Mouse (Mus musculus) erythroblast, adult 5-6 weeks (primary cell): Measurements from ENCODE around the gene Ppl. TPM values are rescaled to one million over a fixed set of nuclear protein-coding genes. Genes with fewer than 3 reads are reported as not detected.

ENCODE experiments used
- ATAC-seq: replicated peaks from 2 replicates; pipeline ENCODE4 v1.8.0; 2016; ENCODE audit warnings: moderate number of reproducible peaks, mild to moderate bottlenecking, moderate TSS enrichment, inconsistent platforms; ENCODE audit not compliant: poor library complexity, low FRiP score, severe bottlenecking
- total RNA-seq, 2 experiments: library from RNA; stranded (forward) in 1 of 2; stranded (reverse) in 1 of 2; fragments of 150-400 nt in 1 of 2; fragments of 200-764, 138-1000 nt in 1 of 2; gene quantifications; 2 replicates each; pipeline versions ENCODE4 v1.2.3 to v1.2.4; 2015 to 2017; ENCODE audit warnings: low replicate concordance in 2 of 2

The Ppl gene
- total RNA-seq (2015; ENCODE audit: low replicate concordance): not detected in 2 replicates
- not detected in 2 replicates for total RNA-seq (2017; ENCODE audit: low replicate concordance)

GRCm38 (mm10) chr16:5132401-5132801 is at the start of gene Ppl:
Gene Ppl (minus strand): TSS chr16:5132421.
- no peak for ATAC-seq

- no peak for ATAC-seq
Measured at GRCm38 (mm10) chr16:5172636-5173035, 40.4 kb upstream of the Ppl start.

GRCm38 (mm10) chr16:5168829-5169228 is 36.6 kb upstream of the Ppl start:
- no peak for ATAC-seq

GRCm38 (mm10) chr16:5168038-5168437 is 35.8 kb upstream of the Ppl start:
- ATAC-seq: no peak

- no peak for ATAC-seq
Measured at GRCm38 (mm10) chr16:5164327-5164726, 32.1 kb upstream of the Ppl start.

- no peak for ATAC-seq
Measured at GRCm38 (mm10) chr16:5159248-5159647, 27.0 kb upstream of the Ppl start.

- ATAC-seq: no peak
Measured at GRCm38 (mm10) chr16:5157113-5157512, 24.9 kb upstream of the Ppl start.

GRCm38 (mm10) chr16:5156495-5156894 is 24.3 kb upstream of the Ppl start:
- no peak for ATAC-seq

GRCm38 (mm10) chr16:5155014-5155413 is 22.8 kb upstream of the Ppl start:
- no peak for ATAC-seq

GRCm38 (mm10) chr16:5153299-5154026 is 21.2 kb upstream of the Ppl start:
- no peak for ATAC-seq

GRCm38 (mm10) chr16:5150544-5150943 is 18.3 kb upstream of the Ppl start:
- ATAC-seq: no peak

- no peak for ATAC-seq
Measured at GRCm38 (mm10) chr16:5147037-5147385, 14.8 kb upstream of the Ppl start, which contains the start of gene Sec14l5. Gene Sec14l5 (plus strand): TSS chr16:5147109.

- peak; percentile 17; the same call in 1 of the 2 replicates for ATAC-seq
Measured at GRCm38 (mm10) chr16:5146367-5147036, 14.3 kb upstream of the Ppl start.

- 0 out of 2 replicates have a peak, but pooled peaks have one; percentile 46 for ATAC-seq
Measured at GRCm38 (mm10) chr16:5145570-5145969, 13.3 kb upstream of the Ppl start.

GRCm38 (mm10) chr16:5139741-5140140 is 7.5 kb upstream of the Ppl start:
- ATAC-seq: no peak

- no peak for ATAC-seq
Measured at GRCm38 (mm10) chr16:5137006-5137540, 4.9 kb upstream of the Ppl start.

GRCm38 (mm10) chr16:5136505-5136904 is 4.3 kb upstream of the Ppl start:
- no peak for ATAC-seq

- ATAC-seq: no peak
Measured at GRCm38 (mm10) chr16:5135551-5136261, 3.5 kb upstream of the Ppl start.

- no peak for ATAC-seq
Measured at GRCm38 (mm10) chr16:5134623-5135330, 2.6 kb upstream of the Ppl start.
